Mouse (Mus musculus): ENCODE data around the gene Shroom3. TPM values are rescaled to one million over a fixed set of nuclear protein-coding genes. Genes with fewer than 3 reads are reported as not detected.

Gene Shroom3
- total and polyA plus RNA-seq, 3 experiments = not detected

GRCm38 (mm10) chr5:92942166-92942565 is 258.9 kb downstream of the Shroom3 start:
- no peak overlapping the region for H3K9ac ChIP-seq (ENCODE audit: control insufficient read depth, low read depth, low read length, poor library complexity, severe bottlenecking)
- TF ChIP-seq MXI1 (IDR thresholded peaks at IDR 0.05; ENCODE audit: low read depth, low read length) (no peak), MYC (IDR thresholded peaks at IDR 0.05; ENCODE audit: low read depth, low read length) (no peak), TBP (IDR thresholded peaks at IDR 0.05; ENCODE audit: low read depth, low read length) (no peak), RCOR1 (IDR thresholded peaks at IDR 0.05; ENCODE audit: low read depth, low read length) (no peak), CTCF (IDR thresholded peaks at IDR 0.05 in 2 of 3, conservative IDR thresholded peaks at IDR 0.05 in 1 of 3; ENCODE audit: control insufficient read depth in 1 of 3, insufficient read depth in 1 of 3, low read depth in 2 of 3, low read length in 3 of 3, poor library complexity in 1 of 3, severe bottlenecking in 1 of 3) (no peak), EP300 (IDR thresholded peaks at IDR 0.05; ENCODE audit: low read depth in 1 of 2, low read length in 2 of 2) (no peak), USF1 (IDR thresholded peaks at IDR 0.05; ENCODE audit: low read depth, low read length) (no peak), JUND (IDR thresholded peaks at IDR 0.05; ENCODE audit: low read depth, low read length) (no peak), MEF2A (IDR thresholded peaks at IDR 0.05; ENCODE audit: extremely low read depth, insufficient replicate concordance, low read depth, low read length, poor library complexity, severe bottlenecking) (no peak), UBTF (IDR thresholded peaks at IDR 0.05; ENCODE audit: borderline replicate concordance, insufficient read depth, low read depth, low read length) (no peak), POLR2AphosphoS2 (IDR thresholded peaks at IDR 0.05; ENCODE audit: low read length) (no peak), E2F4 (IDR thresholded peaks at IDR 0.05; ENCODE audit: borderline replicate concordance, low read depth, low read length) (no peak), POLR2A (IDR thresholded peaks at IDR 0.05; ENCODE audit: control insufficient read depth in 1 of 2, insufficient read depth in 1 of 2, low read depth in 1 of 2, low read length in 2 of 2, poor library complexity in 1 of 2) (no peak), ZNF384 (IDR thresholded peaks at IDR 0.05; ENCODE audit: low read depth, low read length) (no peak), NELFE (IDR thresholded peaks at IDR 0.05; ENCODE audit: low read depth, low read length) (no peak), CHD2 (IDR thresholded peaks at IDR 0.05; ENCODE audit: low read length) (no peak), TCF12 (IDR thresholded peaks at IDR 0.05; ENCODE audit: low read depth, low read length) (no peak), ZMIZ1 (IDR thresholded peaks at IDR 0.05; ENCODE audit: low read depth, low read length) (no peak), HCFC1 (IDR thresholded peaks at IDR 0.05; ENCODE audit: low read depth, low read length) (no peak), SIN3A (IDR thresholded peaks at IDR 0.05; ENCODE audit: low read length) (no peak)
- no peaks in the 10 kb centered on the region for H3K79me2 ChIP-seq (ENCODE audit: control insufficient read depth, insufficient read depth, low read length, poor library complexity)
- H3K27ac ChIP-seq (ENCODE audit: control insufficient read depth, low read depth, low read length) = no peak overlapping the region
- H3K4me3 ChIP-seq (ENCODE audit: control insufficient read depth in 1 of 2, insufficient read depth in 1 of 2, low read depth in 2 of 2, low read length in 2 of 2) = no peak overlapping the region
- H3K36me3 ChIP-seq (ENCODE audit: control insufficient read depth in 1 of 2, insufficient read depth in 2 of 2, low read length in 2 of 2) = no peaks in the 10 kb centered on the region
- no peak for DNase-seq (ENCODE audit: low read depth, low spot score)
- no peaks in the 10 kb centered on the region for H3K27me3 ChIP-seq (ENCODE audit: control insufficient read depth in 1 of 2, insufficient read depth in 2 of 2, low read length in 2 of 2)
- no peaks in the 10 kb centered on the region for H3K9me3 ChIP-seq (replicated peaks; ENCODE audit: insufficient read depth, low read length)
- H3K4me1 ChIP-seq (ENCODE audit: control insufficient read depth in 1 of 2, insufficient read depth in 2 of 2, low read length in 2 of 2) = no peaks in the 10 kb centered on the region

- H3K9me3 ChIP-seq (replicated peaks; ENCODE audit: insufficient read depth, low read length) = no peaks in the 10 kb centered on the region
- no peaks in the 10 kb centered on the region for H3K4me1 ChIP-seq (ENCODE audit: control insufficient read depth in 1 of 2, insufficient read depth in 2 of 2, low read length in 2 of 2)
- no peaks in the 10 kb centered on the region for H3K79me2 ChIP-seq (ENCODE audit: control insufficient read depth, insufficient read depth, low read length, poor library complexity)
- H3K36me3 ChIP-seq (ENCODE audit: control insufficient read depth in 1 of 2, insufficient read depth in 2 of 2, low read length in 2 of 2) = no peaks in the 10 kb centered on the region
- H3K9ac ChIP-seq (ENCODE audit: control insufficient read depth, low read depth, low read length, poor library complexity, severe bottlenecking) = no peak overlapping the region
- no peaks in the 10 kb centered on the region for H3K27me3 ChIP-seq (ENCODE audit: control insufficient read depth in 1 of 2, insufficient read depth in 2 of 2, low read length in 2 of 2)
- H3K27ac ChIP-seq (ENCODE audit: control insufficient read depth, low read depth, low read length) = no peak overlapping the region
- TF ChIP-seq NRF1 (IDR thresholded peaks at IDR 0.05; ENCODE audit: insufficient read depth, low read depth, low read length, poor library complexity, severe bottlenecking) = no peak
- no peak for TF ChIP-seq ZC3H11A (IDR thresholded peaks at IDR 0.05; ENCODE audit: low read depth, low read length)
- no peak for TF ChIP-seq RCOR1 (IDR thresholded peaks at IDR 0.05; ENCODE audit: low read depth, low read length)
- TF ChIP-seq BHLHE40 (IDR thresholded peaks at IDR 0.05; ENCODE audit: borderline replicate concordance, low read depth, low read length) = no peak
- no peak for TF ChIP-seq UBTF (IDR thresholded peaks at IDR 0.05; ENCODE audit: borderline replicate concordance, insufficient read depth, low read depth, low read length)
- no peak for TF ChIP-seq USF2 (IDR thresholded peaks at IDR 0.05; ENCODE audit: borderline replicate concordance in 1 of 2, insufficient read depth in 1 of 2, low read depth in 1 of 2, low read length in 2 of 2)
- TF ChIP-seq JUND (IDR thresholded peaks at IDR 0.05; ENCODE audit: low read depth, low read length) = no peak
- TF ChIP-seq MAZ (IDR thresholded peaks at IDR 0.05; ENCODE audit: low read depth, low read length) = no peak
- TF ChIP-seq MXI1 (IDR thresholded peaks at IDR 0.05; ENCODE audit: low read depth, low read length) = no peak
- no peak for TF ChIP-seq TCF12 (IDR thresholded peaks at IDR 0.05; ENCODE audit: low read depth, low read length)
- no peak for TF ChIP-seq MYB (IDR thresholded peaks at IDR 0.05; ENCODE audit: low read depth, low read length)
- H3K4me3 ChIP-seq (ENCODE audit: control insufficient read depth in 1 of 2, insufficient read depth in 1 of 2, low read depth in 2 of 2, low read length in 2 of 2) = no peak overlapping the region
- DNase-seq (ENCODE audit: low read depth, low spot score) = no peak
Measured at GRCm38 (mm10) chr5:92942577-92942976, 259.3 kb downstream of the Shroom3 start.
